Mouse (Mus musculus) E14TG2a.4 (cell line): ENCODE results near the gene Gpc5.

Experiments
- CTCF ChIP-seq: conservative IDR thresholded peaks from 2 replicates; pipeline ENCODE4 v1.5.1; 2014; ENCODE audit warnings: low read length
- NANOG ChIP-seq: IDR thresholded peaks from 2 replicates; pipeline ENCODE4 v1.6.1; 2014; ENCODE audit warnings: borderline replicate concordance, low read length, mixed read lengths
- POU5F1 ChIP-seq: IDR thresholded peaks from 2 replicates; pipeline ENCODE4 v1.6.1; 2014; ENCODE audit warnings: low read length, borderline replicate concordance

DNA sequence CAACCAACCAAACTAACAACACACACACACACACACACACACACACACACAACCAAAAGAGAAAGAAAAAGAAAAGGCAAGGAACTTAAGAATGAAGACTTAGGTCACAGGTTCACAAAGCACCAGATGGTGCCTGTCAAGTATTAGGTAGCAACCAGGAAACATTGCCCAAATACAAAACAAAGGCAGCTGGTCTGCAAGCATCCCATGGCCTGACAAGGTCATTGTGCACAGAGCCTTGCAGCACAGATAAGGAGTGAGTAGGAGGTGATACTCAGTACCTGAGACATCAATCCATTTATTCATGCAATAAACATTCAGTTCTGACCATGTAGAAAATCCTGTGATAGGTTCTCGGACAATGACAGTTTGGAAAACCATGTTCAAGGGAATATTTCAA is 884.0 kb downstream of the Gpc5 start:
- TF ChIP-seq CTCF = no peak
- no peak for TF ChIP-seq NANOG
- no peak for TF ChIP-seq POU5F1
